Mouse (Mus musculus): Measurements from ENCODE around the gene Clrn3. TPM values are rescaled to one million over a fixed set of nuclear protein-coding genes. Genes with fewer than 3 reads are reported as not detected.
A peak's percentile ranks its signal among the peaks of the same experiment; 100 is the strongest.
"Not testable (repeated sequence)": the region's sequence is repeated elsewhere in the genome, so short reads cannot be mapped to it uniquely, and the experiment has no call there.

Clrn3 gene
- total RNA-seq, 4 experiments from 2014 or later = not detected

- DNase-seq (ENCODE audit: low spot score in 2 of 2) = peak; percentile 77 to 92
Observed at GRCm38 (mm10) chr7:135537341-135537901, 9.0 kb upstream of the Clrn3 start, which contains the start of gene Ptpre. TSS of gene Ptpre (plus strand) at chr7:135537481.

DNA sequence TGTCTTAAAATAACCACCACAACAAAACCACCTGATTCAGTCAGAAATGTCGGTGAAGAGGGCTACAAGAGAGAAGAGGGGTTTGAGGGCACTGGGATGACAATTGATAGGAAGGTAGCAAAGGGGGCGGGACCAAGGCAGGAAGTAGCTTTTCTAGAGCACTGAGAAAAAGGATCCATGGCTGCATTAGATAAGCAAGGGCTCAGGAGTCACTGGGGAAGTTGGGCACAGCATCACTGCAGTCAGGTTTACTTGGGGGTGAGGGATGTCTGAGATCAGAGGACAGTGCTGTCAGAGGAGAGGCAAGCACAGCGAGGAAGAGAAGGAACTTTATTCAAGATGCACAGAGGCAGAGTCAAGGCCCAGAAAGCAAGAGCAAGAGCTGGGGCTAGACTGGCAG is 7.5 kb upstream of the Clrn3 start:
- DNase-seq (ENCODE audit: low spot score in 2 of 2) = no peak

- DNase-seq (ENCODE audit: low spot score in 2 of 2) = peak; percentile 38 to 51
Observed at GRCm38 (mm10) chr7:135534548-135535189, 6.2 kb upstream of the Clrn3 start.

- DNase-seq (ENCODE audit: low spot score in 2 of 2) = no peak
Observed at GRCm38 (mm10) chr7:135529068-135529467, 614 bp upstream of the Clrn3 start.

GRCm38 (mm10) chr7:135527169-135527568 is 1.3 kb downstream of the Clrn3 start:
- no peak for DNase-seq (ENCODE audit: low spot score in 2 of 2)

- no peak for DNase-seq (ENCODE audit: low spot score in 2 of 2)
Observed at GRCm38 (mm10) chr7:135526574-135527152, 1.8 kb downstream of the Clrn3 start.

DNA sequence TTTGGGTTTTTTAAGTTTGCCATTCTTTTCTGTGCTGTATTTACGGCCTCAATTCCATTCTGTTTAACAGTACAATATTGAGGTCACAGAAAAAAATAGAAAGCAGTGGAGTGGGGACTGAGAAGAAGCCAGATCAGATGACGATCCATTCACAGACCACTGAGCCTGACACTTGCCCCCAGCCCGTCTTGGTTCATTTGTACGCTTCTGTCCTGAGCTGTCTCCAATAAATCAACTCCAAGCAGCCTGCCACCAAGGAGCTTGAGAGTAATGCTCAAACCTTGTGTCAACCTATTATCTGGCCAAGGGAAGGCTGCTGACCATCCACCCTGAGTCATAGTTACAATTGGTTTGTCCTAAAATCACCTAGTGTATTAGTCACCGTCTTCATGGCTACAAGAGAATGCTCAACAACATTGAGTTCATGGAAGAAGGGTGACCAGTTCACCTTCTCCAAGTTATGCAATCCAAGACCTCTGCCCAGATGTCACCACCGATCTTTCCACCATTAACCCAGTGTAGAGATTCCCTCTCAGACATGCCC is 4.0 kb downstream of the Clrn3 start:
- DNase-seq (ENCODE audit: low spot score in 2 of 2) = no peak

DNA sequence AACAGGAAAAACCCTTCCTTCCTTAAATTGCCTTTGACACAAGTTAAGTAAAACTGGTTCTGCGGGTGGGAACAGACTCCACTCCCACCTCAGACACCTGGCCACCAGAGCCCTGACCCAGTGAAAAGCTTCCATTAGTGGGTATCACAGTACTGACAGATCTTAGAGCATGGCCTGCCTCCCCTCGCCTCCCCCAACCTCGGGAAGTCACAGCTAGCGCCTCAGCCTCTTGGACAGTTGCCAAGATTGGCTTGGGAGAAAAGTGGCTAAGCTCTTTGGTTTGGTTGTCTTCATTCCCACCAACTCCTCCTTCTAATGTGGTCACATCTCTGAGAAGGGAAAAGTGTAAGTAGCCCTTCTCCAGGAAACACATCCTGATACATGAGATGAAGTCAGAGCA is 4.5 kb downstream of the Clrn3 start:
- no peak for DNase-seq (ENCODE audit: low spot score in 2 of 2)

- DNase-seq (ENCODE audit: low spot score in 2 of 2) = no peak
Observed at GRCm38 (mm10) chr7:135521755-135522512, 6.5 kb downstream of the Clrn3 start.

DNA sequence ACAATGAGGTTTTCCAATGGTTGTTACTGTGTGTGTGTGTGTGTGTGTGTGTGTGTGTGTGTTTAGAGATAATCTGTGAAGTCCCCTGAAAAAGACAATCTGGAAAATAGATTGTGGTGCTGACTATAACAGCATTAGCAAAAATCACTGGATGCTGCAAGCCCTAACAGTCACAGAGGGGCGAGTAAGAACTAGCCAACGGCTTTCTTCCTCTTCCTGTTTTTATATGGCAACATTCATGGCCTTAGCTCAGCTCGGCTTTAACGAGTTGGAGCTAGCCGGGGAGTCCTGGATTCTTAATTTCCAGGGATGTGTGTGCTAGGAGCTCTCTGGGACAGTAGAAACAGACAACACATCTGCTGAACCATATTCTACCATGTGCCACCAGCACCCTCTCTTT is 8.2 kb downstream of the Clrn3 start:
- no peak for DNase-seq (ENCODE audit: low spot score in 2 of 2)

DNA sequence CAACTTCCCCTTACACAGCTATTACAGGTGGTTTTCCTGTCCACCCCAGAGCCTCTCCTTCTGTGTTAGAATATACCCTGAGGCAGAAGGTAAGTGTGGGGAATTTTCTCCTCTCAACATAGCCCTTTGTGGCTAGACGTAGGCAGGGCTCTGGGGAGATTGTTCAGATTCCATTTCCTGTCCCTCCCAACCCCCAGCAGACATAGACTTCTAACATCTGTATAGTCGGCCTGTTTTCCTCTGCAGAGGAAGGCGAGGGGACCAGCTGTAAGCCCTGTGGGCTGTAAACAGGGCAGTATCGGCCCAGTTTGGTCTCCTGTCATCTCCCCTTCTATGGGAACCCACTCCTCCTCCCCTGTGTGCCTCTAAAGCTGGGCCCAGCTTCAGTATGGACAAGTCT is 11.3 kb downstream of the Clrn3 start:
- no peak for DNase-seq (ENCODE audit: low spot score in 2 of 2)

GRCm38 (mm10) chr7:135511723-135512122 is 16.7 kb downstream of the Clrn3 start:
- DNase-seq (ENCODE audit: low spot score in 2 of 2) = no peak

DNA sequence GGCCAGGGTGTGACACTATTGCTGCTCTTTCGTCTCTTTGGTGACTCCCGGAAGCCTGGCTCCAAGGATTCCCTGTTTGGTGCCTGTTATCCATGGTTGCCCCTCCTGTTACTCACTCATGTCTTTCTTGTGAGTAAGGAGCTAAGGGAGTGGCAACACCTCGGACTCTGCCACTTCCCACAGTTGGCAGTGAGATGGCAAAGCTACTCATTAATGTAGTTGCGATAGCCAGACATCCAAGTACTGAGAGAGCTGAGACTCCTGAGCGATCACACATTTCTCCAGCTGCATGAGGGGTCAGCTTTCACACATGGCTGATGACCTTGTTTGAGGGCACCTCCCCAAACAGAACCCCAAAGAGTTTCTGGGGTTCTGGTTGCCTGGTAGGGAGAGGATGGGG is 18.0 kb downstream of the Clrn3 start:
- no peak for DNase-seq (ENCODE audit: low spot score in 2 of 2)

DNA sequence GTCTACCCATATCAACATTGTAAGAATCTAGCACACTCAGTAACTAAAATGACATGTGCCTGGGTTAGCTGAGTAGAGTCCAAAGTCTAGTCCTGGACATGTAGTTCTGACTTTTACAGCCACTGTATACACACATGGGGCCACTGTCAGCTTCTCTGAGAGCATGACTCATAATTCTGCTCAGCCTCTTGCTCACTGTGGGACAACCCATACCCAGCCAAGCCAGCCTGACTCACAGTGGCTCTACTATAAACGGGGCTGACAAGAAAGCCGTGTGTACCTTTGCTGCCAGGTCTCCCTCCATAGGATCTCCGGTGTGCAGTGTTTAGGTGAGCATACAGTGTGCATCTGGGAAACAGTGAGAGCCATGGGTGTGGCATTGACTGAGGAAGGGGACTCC is 19.2 kb downstream of the Clrn3 start:
- DNase-seq (ENCODE audit: low spot score in 2 of 2) = no peak

- no peak for DNase-seq (ENCODE audit: low spot score in 2 of 2)
Observed at GRCm38 (mm10) chr7:135508602-135509001, 19.9 kb downstream of the Clrn3 start.

- not testable (repeated sequence) for DNase-seq (ENCODE audit: low spot score in 2 of 2)
Observed at GRCm38 (mm10) chr7:135506506-135506905, 21.9 kb downstream of the Clrn3 start.

DNA sequence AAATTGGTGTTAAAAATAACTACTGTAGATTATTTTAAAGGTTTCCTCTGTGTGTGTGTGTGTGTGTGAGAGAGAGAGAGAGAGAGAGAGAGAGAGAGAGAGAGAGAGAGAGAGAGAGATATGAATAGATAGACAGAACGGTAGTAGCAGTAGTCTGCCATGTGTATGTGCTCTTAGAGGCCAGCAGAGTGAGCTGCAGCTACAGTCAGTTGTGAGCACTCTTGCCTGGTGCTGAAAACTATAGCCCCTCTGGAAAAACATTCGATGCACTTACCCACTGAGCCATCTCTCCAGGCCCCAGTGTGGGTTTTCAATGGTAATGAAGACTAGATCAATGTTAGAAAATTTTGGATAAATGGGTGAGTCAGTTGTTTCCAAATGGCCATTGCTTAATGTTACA is 29.1 kb downstream of the Clrn3 start:
- no peak for DNase-seq (ENCODE audit: low spot score in 2 of 2)

- no peak for DNase-seq (ENCODE audit: low spot score in 2 of 2)
Observed at GRCm38 (mm10) chr7:135498565-135499186, 29.8 kb downstream of the Clrn3 start.

GRCm38 (mm10) chr7:135495303-135495702 is 33.2 kb downstream of the Clrn3 start:
- DNase-seq (ENCODE audit: low spot score in 2 of 2) = no peak

DNA sequence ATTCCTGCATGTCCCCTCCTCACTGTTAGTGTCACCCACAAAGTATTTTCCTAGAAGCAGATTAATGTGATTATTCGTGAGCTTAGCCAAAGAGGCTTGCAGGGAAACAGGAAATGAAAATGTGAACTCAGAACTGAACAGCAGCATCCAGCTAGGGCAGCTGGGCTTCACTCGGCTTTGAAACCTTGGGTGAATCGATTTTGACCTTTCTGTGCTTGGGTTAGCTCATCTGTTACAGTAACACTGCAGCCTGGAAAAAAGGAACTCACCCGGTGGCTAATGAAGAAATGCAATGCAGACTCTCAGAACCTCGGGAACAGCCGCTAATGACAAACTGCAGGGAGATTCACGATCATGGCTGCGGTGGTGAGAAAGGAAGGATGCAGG is 38.0 kb downstream of the Clrn3 start:
- DNase-seq (ENCODE audit: low spot score in 2 of 2) = no peak

DNA sequence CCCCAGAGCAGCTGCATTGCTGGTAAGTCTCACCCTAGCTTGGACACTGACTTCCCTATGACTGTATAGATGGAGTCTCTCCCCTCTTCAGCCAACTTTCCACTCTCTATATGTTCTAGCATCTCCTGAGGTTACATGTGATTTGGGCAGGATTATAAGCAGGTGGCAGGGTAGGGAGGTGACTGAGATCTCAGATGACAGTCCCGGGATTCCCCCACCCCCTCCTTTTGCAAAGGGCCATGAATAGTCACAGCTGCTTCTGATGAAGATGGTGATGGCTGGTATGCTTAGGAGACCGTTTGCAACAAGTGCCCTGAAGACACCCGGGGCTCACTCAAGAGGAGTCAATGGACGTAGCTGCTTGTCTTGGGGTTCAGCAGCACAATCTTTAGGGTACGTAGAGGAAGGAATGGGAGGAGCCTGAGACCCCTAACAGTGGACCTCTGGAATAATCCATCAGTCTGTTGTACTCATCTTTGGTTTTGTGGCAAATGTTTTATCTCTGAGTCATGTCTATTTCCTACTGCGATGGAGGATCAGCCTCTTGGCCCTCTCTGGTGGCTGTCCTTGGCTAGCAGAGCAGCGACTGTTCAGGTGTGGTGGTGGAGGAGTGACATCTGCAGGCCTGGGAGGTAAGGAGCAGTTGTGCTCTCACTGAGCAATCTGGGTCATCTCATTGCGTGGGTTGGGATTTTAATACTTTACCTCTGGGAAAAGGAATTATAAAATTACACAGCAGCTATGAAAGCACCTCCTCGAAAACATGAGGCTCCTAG is 38.5 kb downstream of the Clrn3 start:
- DNase-seq (ENCODE audit: low spot score in 2 of 2) = no peak
